Mouse (Mus musculus): ENCODE results near the gene Prkn. TPM values are rescaled to one million over a fixed set of nuclear protein-coding genes. Genes with fewer than 3 reads are reported as not detected.

Gene Prkn
- 2.4 and 3.0 TPM in 2 replicates for polyA plus RNA-seq (2014; fragmentation: Nextera tagmentation; extraction: Ambion mirVana)

GRCm38 (mm10) chr17:10840148-10840707, at the start of gene Prkn, which contains the start of gene Pacrg:
Prkn (plus strand) TSS chr17:10840384.
Pacrg (minus strand) TSS chr17:10840311.
- H3K9ac ChIP-seq (replicated peaks; ENCODE audit: low read depth, low read length), result peak within 1 kb of the TSS; percentile 46
- peak; percentile 97 for ATAC-seq (ENCODE audit: insufficient number of reproducible peaks, insufficient read depth, low FRiP score, low read depth)
- H3K4me2 ChIP-seq (replicated peaks; ENCODE audit: low read depth, low read length), result peak within 1 kb of the TSS; percentile 82
- H3K9me3 ChIP-seq (ENCODE audit: control insufficient read depth, low read depth, low read length), result no peaks in the 10 kb centered on the region
- no peak within 1 kb of the TSS for H3K27ac ChIP-seq (ENCODE audit: low read length)
- H3K36me3 ChIP-seq (ENCODE audit: control insufficient read depth, insufficient read depth, low read length), result no peaks in the 10 kb centered on the region
- no peaks in the 10 kb centered on the region for H3K27me3 ChIP-seq (ENCODE audit: control insufficient read depth, insufficient read depth, low read length)
- under 1% methylated on average over 52 of the region's 58 CpGs for WGBS
- H3K4me3 ChIP-seq (ENCODE audit: low read depth, low read length), result peak within 1 kb of the TSS; percentile 70
- H3K4me1 ChIP-seq (ENCODE audit: control insufficient read depth, insufficient read depth, low read length), result peaks cover 3% of the 10 kb centered on the region; the same call in 1 of the 2 replicates

DNA sequence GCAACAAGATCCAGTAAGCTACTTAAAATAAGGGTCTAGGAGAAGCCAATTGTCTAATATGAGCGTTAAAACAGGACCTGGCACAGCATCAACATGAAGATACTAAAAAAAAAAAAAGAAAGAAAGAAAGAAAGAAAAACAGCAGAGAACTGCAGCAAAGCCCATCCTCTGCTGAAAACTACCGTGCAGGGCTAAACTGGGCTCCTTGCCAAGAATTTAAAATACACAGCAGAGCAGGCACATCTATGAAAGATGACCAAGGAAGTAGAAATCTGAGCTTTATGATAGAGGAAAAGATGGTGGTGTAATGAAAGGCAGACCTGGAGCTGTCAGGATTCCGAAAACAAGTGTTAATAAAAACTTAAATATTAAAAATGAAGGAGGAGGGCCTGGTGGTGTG, 48.5 kb upstream of the Prkn start:
- 16% methylated on average over 3 of the region's 3 CpGs for WGBS
- no peak for ATAC-seq (ENCODE audit: insufficient number of reproducible peaks, insufficient read depth, low FRiP score, low read depth)
- H3K36me3 ChIP-seq (ENCODE audit: control insufficient read depth, insufficient read depth, low read length), result no peaks in the 10 kb centered on the region

DNA sequence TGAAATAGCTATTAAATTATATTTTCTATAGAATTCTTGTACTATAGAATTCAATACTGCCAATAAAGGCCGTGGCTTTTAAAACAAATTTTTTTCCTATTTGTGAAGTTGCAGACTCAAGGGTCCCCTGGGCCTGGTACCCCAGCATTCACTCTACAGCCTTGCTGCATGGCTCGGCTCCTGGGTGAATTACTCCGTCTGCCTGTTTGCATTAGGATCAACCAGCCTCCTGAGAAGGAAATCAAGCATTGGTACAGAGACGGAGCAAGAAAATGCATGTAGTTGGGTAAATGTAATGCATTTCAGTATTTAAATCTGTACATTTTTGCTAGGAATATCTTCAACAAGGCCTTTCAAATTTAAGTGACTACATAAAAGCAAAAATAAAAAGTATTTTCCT, 33.5 kb upstream of the Prkn start:
- 75% methylated on average over 4 of the region's 4 CpGs for WGBS

More for the DNA sequence above, 48.5 kb upstream of the Prkn start:
- no peaks in the 10 kb centered on the region for H3K27me3 ChIP-seq (ENCODE audit: control insufficient read depth, insufficient read depth, low read length)
- H3K9ac ChIP-seq (replicated peaks; ENCODE audit: low read depth, low read length), result no peak overlapping the region
- H3K4me1 ChIP-seq (ENCODE audit: control insufficient read depth, insufficient read depth, low read length), result no peaks in the 10 kb centered on the region
- H3K4me3 ChIP-seq (ENCODE audit: low read depth, low read length), result no peak overlapping the region
- no peaks in the 10 kb centered on the region for H3K9me3 ChIP-seq (ENCODE audit: control insufficient read depth, low read depth, low read length)
- no peak overlapping the region for H3K4me2 ChIP-seq (replicated peaks; ENCODE audit: low read depth, low read length)
- no peak overlapping the region for H3K27ac ChIP-seq (ENCODE audit: low read length)

GRCm38 (mm10) chr17:10807261-10807998, 32.8 kb upstream of the Prkn start:
- Histone ChIP-seq H3K4me1 (ENCODE audit: control insufficient read depth, insufficient read depth, low read length) (no peaks in the 10 kb centered on the region), H3K4me3 (ENCODE audit: low read depth, low read length) (no peak overlapping the region), H3K27ac (ENCODE audit: low read length) (no peak overlapping the region), H3K4me2 (replicated peaks; ENCODE audit: low read depth, low read length) (no peak overlapping the region), H3K9ac (replicated peaks; ENCODE audit: low read depth, low read length) (no peak overlapping the region), H3K27me3 (ENCODE audit: control insufficient read depth, insufficient read depth, low read length) (no peaks in the 10 kb centered on the region), H3K36me3 (ENCODE audit: control insufficient read depth, insufficient read depth, low read length) (no peaks in the 10 kb centered on the region), H3K9me3 (ENCODE audit: control insufficient read depth, low read depth, low read length) (no peaks in the 10 kb centered on the region)
- WGBS, result 83% methylated on average over 13 of the region's 13 CpGs
- no peak for ATAC-seq (ENCODE audit: insufficient number of reproducible peaks, insufficient read depth, low FRiP score, low read depth)

More for the DNA sequence above, 33.5 kb upstream of the Prkn start:
- ATAC-seq (ENCODE audit: insufficient number of reproducible peaks, insufficient read depth, low FRiP score, low read depth), result no peak
- Histone ChIP-seq H3K27me3 (ENCODE audit: control insufficient read depth, insufficient read depth, low read length) (no peaks in the 10 kb centered on the region), H3K9ac (replicated peaks; ENCODE audit: low read depth, low read length) (no peak overlapping the region), H3K4me3 (ENCODE audit: low read depth, low read length) (no peak overlapping the region), H3K4me1 (ENCODE audit: control insufficient read depth, insufficient read depth, low read length) (no peaks in the 10 kb centered on the region), H3K36me3 (ENCODE audit: control insufficient read depth, insufficient read depth, low read length) (no peaks in the 10 kb centered on the region), H3K4me2 (replicated peaks; ENCODE audit: low read depth, low read length) (no peak overlapping the region), H3K9me3 (ENCODE audit: control insufficient read depth, low read depth, low read length) (no peaks in the 10 kb centered on the region), H3K27ac (ENCODE audit: low read length) (no peak overlapping the region)

GRCm38 (mm10) chr17:10808571-10808970, 31.6 kb upstream of the Prkn start:
- Histone ChIP-seq H3K4me2 (replicated peaks; ENCODE audit: low read depth, low read length) (no peak overlapping the region), H3K36me3 (ENCODE audit: control insufficient read depth, insufficient read depth, low read length) (no peaks in the 10 kb centered on the region), H3K27me3 (ENCODE audit: control insufficient read depth, insufficient read depth, low read length) (no peaks in the 10 kb centered on the region), H3K27ac (ENCODE audit: low read length) (no peak overlapping the region), H3K4me1 (ENCODE audit: control insufficient read depth, insufficient read depth, low read length) (no peaks in the 10 kb centered on the region), H3K9ac (replicated peaks; ENCODE audit: low read depth, low read length) (no peak overlapping the region), H3K9me3 (ENCODE audit: control insufficient read depth, low read depth, low read length) (no peaks in the 10 kb centered on the region), H3K4me3 (ENCODE audit: low read depth, low read length) (no peak overlapping the region)
- 87% methylated on average over 2 of the region's 2 CpGs for WGBS
- ATAC-seq (ENCODE audit: insufficient number of reproducible peaks, insufficient read depth, low FRiP score, low read depth), result no peak

DNA sequence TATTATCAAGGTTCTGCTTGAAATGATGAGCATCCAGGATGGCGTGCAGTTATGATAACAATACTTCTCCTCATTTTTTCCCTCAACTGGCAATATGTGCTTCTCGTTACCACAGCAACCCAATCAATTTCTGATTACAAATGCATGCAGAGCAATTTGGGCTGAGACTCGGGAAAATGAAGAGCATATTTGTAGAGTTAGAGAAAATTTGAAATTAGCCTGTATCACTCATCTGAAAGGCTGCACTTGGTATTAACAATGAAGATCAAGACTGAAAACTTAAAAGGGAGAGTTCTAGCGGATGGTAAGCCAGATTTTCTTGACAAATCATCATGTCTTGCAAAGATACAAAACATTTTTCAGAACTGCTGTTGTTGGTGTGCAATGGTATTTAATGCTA, 21.2 kb upstream of the Prkn start:
- Histone ChIP-seq H3K4me1 (ENCODE audit: control insufficient read depth, insufficient read depth, low read length) (no peaks in the 10 kb centered on the region), H3K9ac (replicated peaks; ENCODE audit: low read depth, low read length) (no peak overlapping the region), H3K4me3 (ENCODE audit: low read depth, low read length) (no peak overlapping the region), H3K36me3 (ENCODE audit: control insufficient read depth, insufficient read depth, low read length) (no peaks in the 10 kb centered on the region), H3K9me3 (ENCODE audit: control insufficient read depth, low read depth, low read length) (no peaks in the 10 kb centered on the region), H3K4me2 (replicated peaks; ENCODE audit: low read depth, low read length) (no peak overlapping the region), H3K27ac (ENCODE audit: low read length) (no peak overlapping the region), H3K27me3 (ENCODE audit: control insufficient read depth, insufficient read depth, low read length) (no peaks in the 10 kb centered on the region)
- WGBS, result 82% methylated on average over 4 of the region's 4 CpGs
- no peak for ATAC-seq (ENCODE audit: insufficient number of reproducible peaks, insufficient read depth, low FRiP score, low read depth)

- peak; percentile 50; the same call in 1 of the 2 replicates for ATAC-seq (ENCODE audit: insufficient number of reproducible peaks, insufficient read depth, low FRiP score, low read depth)
- Histone ChIP-seq H3K27ac (ENCODE audit: low read length) (no peak overlapping the region), H3K9me3 (ENCODE audit: control insufficient read depth, low read depth, low read length) (no peaks in the 10 kb centered on the region), H3K27me3 (ENCODE audit: control insufficient read depth, insufficient read depth, low read length) (no peaks in the 10 kb centered on the region), H3K9ac (replicated peaks; ENCODE audit: low read depth, low read length) (peak overlapping the region; percentile 46), H3K4me2 (replicated peaks; ENCODE audit: low read depth, low read length) (peak overlapping the region; percentile 82), H3K36me3 (ENCODE audit: control insufficient read depth, insufficient read depth, low read length) (no peaks in the 10 kb centered on the region), H3K4me3 (ENCODE audit: low read depth, low read length) (peak overlapping the region; percentile 70), H3K4me1 (ENCODE audit: control insufficient read depth, insufficient read depth, low read length) (peaks cover 3% of the 10 kb centered on the region; the same call in 1 of the 2 replicates)
- 2% methylated on average over 20 of the region's 20 CpGs for WGBS
These were observed 582 bp downstream of the Prkn start for GRCm38 (mm10) chr17:10840731-10841201.

DNA sequence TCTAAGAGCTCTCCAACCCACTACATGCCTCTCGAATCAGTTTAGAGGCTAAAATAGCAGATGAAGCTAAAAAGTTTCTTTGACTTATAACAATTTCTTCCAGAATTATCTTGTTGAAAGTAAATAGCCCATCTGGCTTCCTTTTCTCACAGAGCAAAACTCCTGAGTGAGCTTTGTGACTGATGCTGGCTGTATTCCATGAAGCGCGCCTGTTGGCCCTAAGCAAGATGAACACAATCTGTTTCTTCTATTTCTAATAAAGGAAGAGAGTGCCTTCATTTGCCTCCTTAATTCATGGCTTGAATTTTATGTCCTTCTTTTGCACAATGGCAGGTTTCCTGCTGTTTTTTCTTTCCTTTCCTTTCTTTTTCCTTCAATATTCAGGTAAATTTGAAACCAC, 14.0 kb downstream of the Prkn start:
- H3K27me3 ChIP-seq (ENCODE audit: control insufficient read depth, insufficient read depth, low read length), result no peaks in the 10 kb centered on the region
- no peak overlapping the region for H3K4me2 ChIP-seq (replicated peaks; ENCODE audit: low read depth, low read length)
- H3K4me3 ChIP-seq (ENCODE audit: low read depth, low read length), result no peak overlapping the region
- ATAC-seq (ENCODE audit: insufficient number of reproducible peaks, insufficient read depth, low FRiP score, low read depth), result no peak
- no peaks in the 10 kb centered on the region for H3K4me1 ChIP-seq (ENCODE audit: control insufficient read depth, insufficient read depth, low read length)
- H3K27ac ChIP-seq (ENCODE audit: low read length), result no peak overlapping the region
- H3K36me3 ChIP-seq (ENCODE audit: control insufficient read depth, insufficient read depth, low read length), result no peaks in the 10 kb centered on the region
- H3K9ac ChIP-seq (replicated peaks; ENCODE audit: low read depth, low read length), result no peak overlapping the region
- no peaks in the 10 kb centered on the region for H3K9me3 ChIP-seq (ENCODE audit: control insufficient read depth, low read depth, low read length)
- WGBS, result 85% methylated on average over 3 of the region's 3 CpGs

All from stomach, embryonic 14.5 days (tissue).